Mouse (Mus musculus): ENCODE measurements around the gene Arf3. TPM values are rescaled to one million over a fixed set of nuclear protein-coding genes. Genes with fewer than 3 reads are reported as not detected.

The Arf3 gene
- polyA plus RNA-seq, 1 experiment from 2014 or later: 32.3 TPM

DNA sequence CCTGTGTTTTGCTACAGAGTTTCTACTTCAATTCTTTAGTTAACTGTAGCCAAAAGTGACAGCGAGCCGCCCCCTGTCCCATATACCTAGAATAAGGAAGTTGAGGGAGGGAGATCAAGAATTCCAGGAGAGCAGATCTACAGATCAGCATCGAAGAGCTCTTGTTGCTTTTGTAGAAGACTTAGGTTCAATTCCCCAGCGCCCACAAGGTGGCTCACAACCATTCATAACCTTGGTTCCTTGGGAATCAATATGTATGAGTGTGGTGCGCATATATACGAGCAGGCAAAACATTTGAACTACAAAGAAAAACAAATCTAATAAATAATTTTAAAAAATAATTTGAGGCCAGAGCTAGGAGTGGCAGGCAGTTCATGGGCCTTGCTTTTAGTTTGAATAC lies 18.2 kb upstream of the Arf3 start:
- H3K27me3 ChIP-seq (ENCODE audit: control insufficient read depth, insufficient read depth, low read length): peaks cover 74% of the 10 kb centered on the region
- H3K27ac ChIP-seq (ENCODE audit: low read depth, low read length): no peak overlapping the region
- ATAC-seq (ENCODE audit: low FRiP score): no peak
- 27% methylated on average over 6 of the region's 6 CpGs for WGBS
- no peaks in the 10 kb centered on the region for H3K9me3 ChIP-seq (ENCODE audit: control insufficient read depth, low read length)
- peaks cover 9% of the 10 kb centered on the region for H3K4me1 ChIP-seq (replicated peaks; ENCODE audit: control insufficient read depth, insufficient read depth, low read length)
- no peak overlapping the region for H3K9ac ChIP-seq (ENCODE audit: low read depth, low read length)
- DNase-seq (ENCODE audit: low spot score): no peak
- no peaks in the 10 kb centered on the region for H3K36me3 ChIP-seq (ENCODE audit: control insufficient read depth, insufficient read depth, low read length)
- no peak overlapping the region for H3K4me2 ChIP-seq (replicated peaks; ENCODE audit: low read depth, low read length)
- H3K4me3 ChIP-seq (ENCODE audit: low read depth, low read length): no peak overlapping the region

DNA sequence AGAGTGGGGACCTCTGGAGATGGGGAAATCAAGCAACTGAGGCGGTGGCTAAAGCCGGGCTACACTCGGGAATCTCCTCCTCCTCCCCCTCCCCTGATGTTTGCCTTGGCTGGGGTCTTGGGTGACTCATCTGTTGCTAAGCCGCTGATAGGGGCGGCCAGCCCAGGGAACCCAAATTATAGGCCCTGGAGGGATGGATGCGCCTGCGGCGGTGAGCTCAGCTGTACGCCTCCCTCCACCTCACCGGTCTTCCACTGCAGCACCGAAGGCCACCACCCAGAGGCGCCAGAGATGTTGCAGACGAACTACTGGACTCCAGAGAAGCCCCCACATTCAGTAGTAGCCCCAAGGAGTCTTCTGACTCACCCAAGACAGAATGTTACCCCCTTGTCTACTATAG lies 17.6 kb upstream of the Arf3 start:
- Histone ChIP-seq H3K4me3 (ENCODE audit: low read depth, low read length) (no peak overlapping the region), H3K9ac (ENCODE audit: low read depth, low read length) (no peak overlapping the region), H3K27ac (ENCODE audit: low read depth, low read length) (no peak overlapping the region), H3K4me1 (replicated peaks; ENCODE audit: control insufficient read depth, insufficient read depth, low read length) (peaks cover 14% of the 10 kb centered on the region), H3K27me3 (ENCODE audit: control insufficient read depth, insufficient read depth, low read length) (peaks cover 78% of the 10 kb centered on the region), H3K36me3 (ENCODE audit: control insufficient read depth, insufficient read depth, low read length) (no peaks in the 10 kb centered on the region), H3K4me2 (replicated peaks; ENCODE audit: low read depth, low read length) (no peak overlapping the region), H3K9me3 (ENCODE audit: control insufficient read depth, low read length) (no peaks in the 10 kb centered on the region)
- DNase-seq (ENCODE audit: low spot score) (peak; percentile 55), ATAC-seq (ENCODE audit: low FRiP score) (no peak)
- WGBS: 2% methylated on average over 13 of the region's 13 CpGs

DNA sequence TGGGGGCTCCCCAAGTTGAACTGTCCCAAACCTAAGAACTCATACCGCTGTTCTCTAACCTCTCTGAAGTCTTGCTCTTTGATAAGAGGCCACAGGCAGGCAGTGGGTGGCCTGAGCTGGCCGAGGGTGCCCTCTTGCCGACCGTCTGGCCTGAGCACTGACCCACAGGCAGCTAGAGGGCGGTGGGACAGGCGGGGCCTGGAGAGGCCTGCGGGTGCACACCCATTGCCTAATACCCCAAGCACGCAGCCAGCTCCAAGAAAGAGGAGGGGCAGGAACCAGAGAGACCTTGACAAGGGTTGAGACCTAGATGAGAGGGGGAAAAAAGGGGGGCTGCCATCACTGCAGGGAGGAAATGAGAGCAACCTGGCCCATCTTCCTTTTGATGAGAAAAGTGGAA lies 17.1 kb upstream of the Arf3 start:
- Histone ChIP-seq H3K4me1 (replicated peaks; ENCODE audit: control insufficient read depth, insufficient read depth, low read length) (peaks cover 14% of the 10 kb centered on the region), H3K4me2 (replicated peaks; ENCODE audit: low read depth, low read length) (no peak overlapping the region), H3K4me3 (ENCODE audit: low read depth, low read length) (0 out of 2 replicates have a peak overlapping the region, but pooled peaks have one; percentile 8), H3K9ac (ENCODE audit: low read depth, low read length) (no peak overlapping the region), H3K27me3 (ENCODE audit: control insufficient read depth, insufficient read depth, low read length) (peaks cover 81% of the 10 kb centered on the region), H3K27ac (ENCODE audit: low read depth, low read length) (no peak overlapping the region), H3K9me3 (ENCODE audit: control insufficient read depth, low read length) (no peaks in the 10 kb centered on the region), H3K36me3 (ENCODE audit: control insufficient read depth, insufficient read depth, low read length) (no peaks in the 10 kb centered on the region)
- WGBS: 5% methylated on average over 8 of the region's 8 CpGs
- ATAC-seq (ENCODE audit: low FRiP score) (no peak), DNase-seq (ENCODE audit: low spot score) (no peak)

DNA sequence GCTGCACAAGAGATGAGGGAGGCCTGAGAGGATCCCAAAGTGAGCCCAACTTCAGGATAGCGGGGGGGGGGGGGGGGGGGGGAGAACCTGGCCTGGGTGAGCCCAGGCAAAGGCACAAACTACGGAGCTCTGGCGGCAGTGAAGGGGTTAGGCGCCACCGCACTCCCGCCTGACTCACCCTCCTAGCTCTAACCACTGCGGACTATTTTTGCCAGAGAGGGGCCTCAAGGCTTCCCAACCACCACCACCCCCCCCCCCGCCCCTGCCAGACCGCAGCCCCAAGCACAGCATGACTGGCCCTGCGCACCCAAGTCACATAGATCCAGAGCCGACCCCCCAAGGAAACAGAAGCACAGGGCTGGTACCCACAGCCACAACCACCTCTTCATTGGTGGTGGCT lies 15.8 kb upstream of the Arf3 start:
- DNase-seq (ENCODE audit: low spot score): no peak
- Histone ChIP-seq H3K27me3 (ENCODE audit: control insufficient read depth, insufficient read depth, low read length) (peaks cover 89% of the 10 kb centered on the region), H3K27ac (ENCODE audit: low read depth, low read length) (no peak overlapping the region), H3K36me3 (ENCODE audit: control insufficient read depth, insufficient read depth, low read length) (no peaks in the 10 kb centered on the region), H3K4me3 (ENCODE audit: low read depth, low read length) (no peak overlapping the region), H3K4me1 (replicated peaks; ENCODE audit: control insufficient read depth, insufficient read depth, low read length) (peaks cover 14% of the 10 kb centered on the region), H3K9me3 (ENCODE audit: control insufficient read depth, low read length) (no peaks in the 10 kb centered on the region), H3K4me2 (replicated peaks; ENCODE audit: low read depth, low read length) (no peak overlapping the region), H3K9ac (ENCODE audit: low read depth, low read length) (no peak overlapping the region)
- ATAC-seq (ENCODE audit: low FRiP score): no peak
- WGBS: 0% methylated on average over 10 of the region's 11 CpGs

DNA sequence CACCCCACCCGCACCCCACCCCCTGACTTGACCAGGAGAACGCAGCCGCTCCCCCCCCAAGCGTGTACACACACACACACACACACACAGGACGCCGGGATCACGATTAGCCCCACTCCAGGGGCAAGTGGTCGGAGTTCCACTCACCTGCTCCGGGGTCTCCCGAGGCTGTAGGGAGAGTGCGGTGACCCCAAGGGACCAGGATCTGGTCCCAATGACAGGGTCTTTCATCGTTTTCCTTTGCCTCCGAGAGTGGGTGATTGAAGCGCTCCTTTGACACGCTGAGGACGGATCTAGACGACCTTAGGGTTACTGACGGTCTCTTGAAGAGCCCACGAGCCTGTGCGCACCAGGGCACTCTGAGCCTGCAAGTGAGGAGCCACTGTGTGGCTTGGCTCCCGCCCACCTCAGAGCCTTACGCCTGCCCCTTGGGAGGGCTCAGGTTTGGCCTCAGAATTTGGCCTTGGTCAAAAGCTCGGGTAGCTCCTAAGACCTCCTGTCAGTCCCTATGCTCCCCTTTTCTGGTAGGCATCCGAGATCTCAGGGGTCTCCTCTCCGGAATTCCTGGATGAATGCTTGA lies 15.3 kb upstream of the Arf3 start:
- Histone ChIP-seq H3K36me3 (ENCODE audit: control insufficient read depth, insufficient read depth, low read length) (no peaks in the 10 kb centered on the region), H3K27ac (ENCODE audit: low read depth, low read length) (no peak overlapping the region), H3K27me3 (ENCODE audit: control insufficient read depth, insufficient read depth, low read length) (peaks cover 93% of the 10 kb centered on the region), H3K9me3 (ENCODE audit: control insufficient read depth, low read length) (no peaks in the 10 kb centered on the region), H3K4me1 (replicated peaks; ENCODE audit: control insufficient read depth, insufficient read depth, low read length) (peaks cover 14% of the 10 kb centered on the region), H3K4me3 (ENCODE audit: low read depth, low read length) (peak overlapping the region; percentile 1; the same call in 1 of the 2 replicates), H3K9ac (ENCODE audit: low read depth, low read length) (no peak overlapping the region), H3K4me2 (replicated peaks; ENCODE audit: low read depth, low read length) (no peak overlapping the region)
- no peak for ATAC-seq (ENCODE audit: low FRiP score)
- peak; percentile 50 for DNase-seq (ENCODE audit: low spot score)
- 1% methylated on average over 22 of the region's 25 CpGs for WGBS

- Histone ChIP-seq H3K27me3 (ENCODE audit: control insufficient read depth, insufficient read depth, low read length) (peaks cover 97% of the 10 kb centered on the region), H3K4me1 (replicated peaks; ENCODE audit: control insufficient read depth, insufficient read depth, low read length) (peaks cover 15% of the 10 kb centered on the region), H3K36me3 (ENCODE audit: control insufficient read depth, insufficient read depth, low read length) (no peaks in the 10 kb centered on the region), H3K27ac (ENCODE audit: low read depth, low read length) (no peak within 1 kb of the TSS), H3K9me3 (ENCODE audit: control insufficient read depth, low read length) (no peaks in the 10 kb centered on the region), H3K4me3 (ENCODE audit: low read depth, low read length) (peak within 1 kb of the TSS; percentile 1; the same call in 1 of the 2 replicates), H3K9ac (ENCODE audit: low read depth, low read length) (no peak within 1 kb of the TSS), H3K4me2 (replicated peaks; ENCODE audit: low read depth, low read length) (peak within 1 kb of the TSS; percentile 23; the same call in 1 of the 2 replicates)
- under 1% methylated on average over 21 of the region's 33 CpGs for WGBS
- ATAC-seq (ENCODE audit: low FRiP score) (no peak), DNase-seq (ENCODE audit: low spot score) (peak; percentile 53)
Observed at GRCm38 (mm10) chr15:98777762-98778161, 14.7 kb upstream of the Arf3 start, which contains the start of gene Wnt10b. Gene Wnt10b, minus strand, starts transcription at chr15:98778150.

DNA sequence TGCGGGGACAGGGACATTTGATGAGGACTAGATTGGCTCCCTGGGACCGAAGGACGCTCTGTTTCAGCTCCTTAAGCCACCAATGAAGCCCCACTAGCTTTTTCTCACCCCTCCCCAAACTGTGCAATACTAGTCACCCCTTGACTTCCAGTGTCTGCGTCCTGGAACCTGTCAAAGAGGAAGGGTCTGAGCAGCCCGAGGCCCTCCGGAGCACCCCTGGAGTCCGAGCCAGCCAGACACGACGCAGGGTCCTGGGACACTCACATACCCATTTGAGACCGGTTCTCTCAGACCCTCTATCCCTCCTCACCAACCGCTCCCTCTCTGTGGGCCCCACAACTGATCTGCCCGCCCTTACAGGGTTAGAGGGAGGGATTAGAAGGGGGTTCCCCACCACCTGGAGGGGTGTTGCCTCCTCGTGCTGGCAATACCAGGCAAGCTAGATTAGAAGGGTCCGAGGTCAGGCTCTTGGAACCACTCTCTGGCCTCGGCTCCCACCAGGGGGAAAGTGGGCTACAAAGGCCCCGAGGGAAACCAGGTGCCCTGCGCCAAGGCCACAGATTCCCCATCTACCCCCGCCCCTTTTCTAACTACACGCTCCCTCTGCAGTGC lies 14.1 kb upstream of the Arf3 start:
- no peak overlapping the region; the same call in 1 of the 2 replicates for H3K4me3 ChIP-seq (ENCODE audit: low read depth, low read length)
- under 1% methylated on average over 19 of the region's 19 CpGs for WGBS
- H3K4me1 ChIP-seq (replicated peaks; ENCODE audit: control insufficient read depth, insufficient read depth, low read length): peaks cover 20% of the 10 kb centered on the region
- no peaks in the 10 kb centered on the region for H3K36me3 ChIP-seq (ENCODE audit: control insufficient read depth, insufficient read depth, low read length)
- no peak overlapping the region for H3K27ac ChIP-seq (ENCODE audit: low read depth, low read length)
- DNase-seq (ENCODE audit: low spot score) (peak; percentile 48), ATAC-seq (ENCODE audit: low FRiP score) (no peak)
- no peak overlapping the region for H3K9ac ChIP-seq (ENCODE audit: low read depth, low read length)
- no peaks in the 10 kb centered on the region for H3K9me3 ChIP-seq (ENCODE audit: control insufficient read depth, low read length)
- H3K27me3 ChIP-seq (ENCODE audit: control insufficient read depth, insufficient read depth, low read length): peaks cover 99% of the 10 kb centered on the region
- H3K4me2 ChIP-seq (replicated peaks; ENCODE audit: low read depth, low read length): no peak overlapping the region

DNA sequence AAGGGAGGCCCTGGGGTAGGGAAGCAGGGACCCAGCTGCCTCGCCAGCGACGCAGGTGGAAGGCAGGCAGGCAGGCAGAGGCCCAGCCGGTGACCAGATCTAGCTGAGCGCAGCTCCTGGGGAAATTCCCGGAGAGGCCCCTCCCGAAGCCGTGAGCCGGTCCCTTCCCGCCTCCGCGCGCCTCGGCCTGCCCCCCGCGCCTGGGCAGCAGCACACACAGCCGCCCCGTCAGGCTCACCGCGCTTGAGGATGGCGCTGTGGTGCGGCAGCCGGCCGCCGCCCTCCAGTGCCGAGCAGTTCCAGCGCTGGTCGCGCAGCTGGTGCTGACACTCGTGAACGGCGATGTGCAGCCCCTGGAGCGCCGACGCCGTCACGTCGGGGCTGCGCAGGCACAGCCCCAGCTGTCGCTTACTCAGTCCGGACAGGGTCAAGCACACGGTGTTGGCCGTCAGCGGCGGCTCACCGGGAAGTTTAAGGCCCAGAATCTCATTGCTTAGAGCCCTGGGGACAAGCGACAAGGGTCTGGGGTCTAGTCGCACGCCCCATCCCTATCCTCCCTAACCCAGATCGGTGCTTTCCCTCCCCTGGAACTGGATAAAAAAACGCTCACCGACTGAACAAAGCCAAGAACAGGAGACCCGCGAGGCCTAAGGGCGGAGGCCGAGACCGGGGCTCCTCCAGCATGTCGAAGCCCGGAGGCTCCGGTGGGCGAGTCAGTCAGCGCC lies 13.4 kb upstream of the Arf3 start:
- H3K9ac ChIP-seq (ENCODE audit: low read depth, low read length): no peak overlapping the region; the same call in 1 of the 2 replicates
- H3K4me1 ChIP-seq (replicated peaks; ENCODE audit: control insufficient read depth, insufficient read depth, low read length): peaks cover 20% of the 10 kb centered on the region
- no peaks in the 10 kb centered on the region for H3K9me3 ChIP-seq (ENCODE audit: control insufficient read depth, low read length)
- DNase-seq (ENCODE audit: low spot score): peak; percentile 69
- ATAC-seq (ENCODE audit: low FRiP score): peak; percentile 37; the same call in 1 of the 2 replicates
- H3K27ac ChIP-seq (ENCODE audit: low read depth, low read length): no peak overlapping the region
- H3K27me3 ChIP-seq (ENCODE audit: control insufficient read depth, insufficient read depth, low read length): peaks cover 99% of the 10 kb centered on the region
- H3K4me2 ChIP-seq (replicated peaks; ENCODE audit: low read depth, low read length): peak overlapping the region; percentile 21; the same call in 1 of the 2 replicates
- no peaks in the 10 kb centered on the region for H3K36me3 ChIP-seq (ENCODE audit: control insufficient read depth, insufficient read depth, low read length)
- WGBS: under 1% methylated on average over 62 of the region's 62 CpGs
- peak overlapping the region; percentile 20 for H3K4me3 ChIP-seq (ENCODE audit: low read depth, low read length)
